Mouse (Mus musculus) midbrain, embryonic 15.5 days (tissue): ENCODE results near the gene Epb41l1. TPM values are rescaled to one million over a fixed set of nuclear protein-coding genes. Genes with fewer than 3 reads are reported as not detected.
"Not testable (repeated sequence)": the region's sequence is repeated elsewhere in the genome, so short reads cannot be mapped to it uniquely, and the experiment has no call there.

Experiments used
- ATAC-seq: fragments of 200-750 bp; cut with Nextera tagmentation; replicated peaks from 2 replicates; pipeline ENCODE4 v1.8.0; 2017; ENCODE audit warnings: moderate TSS enrichment
- H3K27ac ChIP-seq: fragments of 300-500 bp; sonication (generic); 2 replicates; pipeline ENCODE4 v1.5.1; 2015; ENCODE audit warnings: mild to moderate bottlenecking, inconsistent platforms
- H3K27me3 ChIP-seq: fragments of 300-500 bp; sonication (generic); replicated peaks from 2 replicates; pipeline ENCODE4 v1.6.1; 2015; ENCODE audit warnings: inconsistent platforms
- H3K36me3 ChIP-seq: fragments of 300-500 bp; sonication (generic); replicated peaks from 2 replicates; pipeline ENCODE4 v1.6.1; 2015; ENCODE audit warnings: inconsistent platforms
- H3K4me1 ChIP-seq: fragments of 300-500 bp; sonication (generic); 2 replicates; pipeline ENCODE4 v1.6.1; 2015; ENCODE audit warnings: inconsistent platforms
- H3K4me2 ChIP-seq: fragments of 300-500 bp; sonication (generic); 2 replicates; pipeline ENCODE4 v1.6.1; 2015; ENCODE audit warnings: inconsistent platforms, mild to moderate bottlenecking, moderate library complexity
- H3K4me3 ChIP-seq: fragments of 300-500 bp; sonication (generic); 2 replicates; pipeline ENCODE4 v1.5.1; 2015; ENCODE audit warnings: mild to moderate bottlenecking, inconsistent platforms
- H3K9ac ChIP-seq: fragments of 300-500 bp; sonication (generic); 2 replicates; pipeline ENCODE4 v1.6.1; 2015; ENCODE audit warnings: mild to moderate bottlenecking, inconsistent platforms
- H3K9me3 ChIP-seq: fragments of 300-500 bp; sonication (generic); 2 replicates; pipeline ENCODE4 v1.6.1; 2016; ENCODE audit warnings: inconsistent platforms
- WGBS: fragments of 180-500 bp; shearing (Covaris S2); methylation state at CpG from one replicate; pipeline ENCODE4 v1.1.7; 2015; ENCODE audit warnings: mixed read lengths; 5-methylcytosine and 5-hydroxymethylcytosine counted together
- polyA plus RNA-seq: library from polyadenylated mRNA; unstranded; fragments of >200 nt; fragmentation: Nextera tagmentation; extraction: Ambion mirVana; gene quantifications from 2 replicates; pipeline ENCODE4 v1.2.1, GENCODE M21; 2015

Gene Epb41l1
- polyA plus RNA-seq, 1 experiment from 2014 or later: 19.6 TPM

DNA sequence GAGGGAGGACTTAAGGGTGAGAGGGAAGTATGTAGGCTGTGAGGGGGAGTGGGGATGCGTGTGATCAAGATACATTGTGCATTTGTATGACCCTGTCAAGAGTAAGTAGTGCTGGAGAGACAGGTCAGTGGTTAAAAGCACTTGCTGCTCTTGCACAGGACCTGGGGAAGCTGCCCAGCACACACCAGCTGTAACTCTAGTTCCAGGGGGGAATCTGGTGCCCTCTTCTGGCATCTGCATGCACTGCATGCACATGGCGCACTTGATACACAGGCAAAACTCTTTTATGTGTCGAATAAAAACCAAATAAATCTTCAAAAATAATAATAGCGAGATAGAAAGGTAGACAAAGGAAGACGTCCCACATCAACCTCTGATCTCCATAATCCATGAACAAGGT lies 77.2 kb downstream of the Epb41l1 start:
- Histone ChIP-seq H3K27me3 (no peaks in the 10 kb centered on the region), H3K9me3 (no peaks in the 10 kb centered on the region), H3K27ac (no peak overlapping the region), H3K36me3 (peaks cover 46% of the 10 kb centered on the region), H3K4me3 (no peak overlapping the region), H3K9ac (no peak overlapping the region), H3K4me1 (peaks cover 18% of the 10 kb centered on the region), H3K4me2 (no peak overlapping the region)
- WGBS: 55% methylated on average over 5 of the region's 5 CpGs
- no peak for ATAC-seq

DNA sequence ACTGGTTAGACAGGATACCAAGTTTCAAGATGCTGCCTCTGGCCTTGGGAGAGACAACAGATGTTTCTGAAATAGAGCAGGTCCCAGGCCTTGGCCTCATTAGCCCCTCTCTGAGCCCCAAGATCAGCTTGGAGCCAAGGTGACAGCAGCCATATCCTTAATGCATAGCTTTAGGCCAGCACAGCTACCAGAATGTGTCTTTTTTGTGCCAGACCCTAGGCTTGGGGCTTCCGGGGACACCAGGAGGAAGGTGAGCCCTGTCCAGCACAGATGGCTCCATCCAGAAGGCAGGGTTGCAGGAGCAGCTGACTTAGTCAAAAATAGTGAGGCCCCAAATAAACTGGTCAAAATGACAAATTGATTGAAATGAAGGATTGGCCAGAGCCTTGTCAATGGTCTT lies 80.3 kb downstream of the Epb41l1 start:
- no peak for ATAC-seq
- H3K9ac ChIP-seq: no peak overlapping the region
- no peaks in the 10 kb centered on the region for H3K27me3 ChIP-seq
- no peaks in the 10 kb centered on the region for H3K9me3 ChIP-seq
- H3K4me3 ChIP-seq: no peak overlapping the region
- H3K27ac ChIP-seq: no peak overlapping the region
- peaks cover 52% of the 10 kb centered on the region for H3K36me3 ChIP-seq
- peaks cover 4% of the 10 kb centered on the region; the same call in 1 of the 2 replicates for H3K4me1 ChIP-seq
- H3K4me2 ChIP-seq: no peak overlapping the region
- 97% methylated on average over 1 of the region's 1 CpGs for WGBS

DNA sequence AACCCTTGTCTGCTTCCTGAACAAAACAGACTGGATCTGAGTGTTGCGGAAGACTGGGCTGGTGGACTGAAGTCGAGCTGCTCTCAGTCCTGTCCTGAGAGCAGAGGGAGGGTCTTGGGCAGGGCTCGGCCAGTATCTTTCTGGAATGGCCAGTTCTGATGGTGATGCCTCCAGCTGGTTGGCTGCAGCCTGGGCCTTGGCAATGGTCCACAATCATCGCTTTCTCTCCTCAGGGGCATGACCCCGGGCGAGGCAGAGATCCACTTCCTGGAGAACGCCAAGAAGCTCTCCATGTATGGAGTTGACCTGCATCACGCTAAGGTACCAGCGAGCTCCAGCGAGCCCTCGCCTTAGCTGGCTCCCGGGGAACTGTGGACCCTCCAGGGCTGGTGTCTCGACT lies 84.8 kb downstream of the Epb41l1 start:
- ATAC-seq: no peak
- Histone ChIP-seq H3K4me2 (no peak overlapping the region), H3K9me3 (no peaks in the 10 kb centered on the region), H3K4me3 (no peak overlapping the region), H3K27me3 (no peaks in the 10 kb centered on the region), H3K4me1 (no peaks in the 10 kb centered on the region), H3K27ac (no peak overlapping the region), H3K9ac (no peak overlapping the region), H3K36me3 (peaks cover 65% of the 10 kb centered on the region)
- 91% methylated on average over 13 of the region's 13 CpGs for WGBS

DNA sequence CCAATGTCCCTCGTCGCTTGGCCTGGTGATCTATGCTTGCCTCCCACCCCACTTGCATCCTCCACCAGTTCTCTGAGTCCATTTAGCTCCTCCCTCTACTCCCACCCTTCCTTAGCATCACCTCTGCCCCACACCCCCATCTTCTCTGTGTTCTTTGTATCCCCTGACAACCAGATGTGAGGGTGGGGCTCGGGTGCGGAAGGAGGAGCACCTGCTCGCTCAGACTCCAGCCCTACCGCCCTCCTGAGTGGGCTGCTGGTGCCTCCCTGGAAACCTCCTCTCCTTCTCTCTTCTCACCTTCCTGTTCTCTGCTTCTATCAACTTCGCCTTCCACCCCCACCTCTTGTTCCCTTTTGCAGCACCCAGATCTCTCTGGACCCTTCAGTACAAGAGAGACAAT lies 91.3 kb downstream of the Epb41l1 start:
- Histone ChIP-seq H3K4me2 (no peak overlapping the region), H3K4me1 (no peaks in the 10 kb centered on the region), H3K9ac (no peak overlapping the region), H3K27ac (no peak overlapping the region), H3K9me3 (no peaks in the 10 kb centered on the region), H3K4me3 (no peak overlapping the region), H3K27me3 (no peaks in the 10 kb centered on the region), H3K36me3 (peaks cover 48% of the 10 kb centered on the region; the same call in 1 of the 2 replicates)
- 74% methylated on average over 7 of the region's 7 CpGs for WGBS
- ATAC-seq: no peak

DNA sequence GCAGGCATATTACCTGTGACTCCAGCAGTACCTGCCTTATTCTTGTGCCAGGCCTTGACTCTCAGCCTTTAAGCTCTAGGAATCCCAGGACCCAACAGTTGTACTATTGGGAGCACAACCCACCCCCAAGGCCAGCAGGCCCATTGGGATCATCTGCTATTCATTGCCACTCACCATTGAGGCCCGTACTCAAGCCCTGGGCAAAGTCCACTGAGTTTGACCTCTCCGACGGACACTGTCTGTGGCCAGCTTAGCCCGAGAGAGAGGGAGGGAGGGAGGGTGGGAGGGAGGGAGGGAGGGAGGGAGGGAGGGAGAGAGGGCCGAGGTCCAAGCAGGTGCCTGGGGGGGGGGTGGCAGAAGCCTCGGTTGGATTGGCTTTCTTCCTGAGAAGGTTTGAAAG lies 91.9 kb downstream of the Epb41l1 start:
- Histone ChIP-seq H3K27ac (no peak overlapping the region), H3K4me3 (no peak overlapping the region), H3K36me3 (peaks cover 47% of the 10 kb centered on the region; the same call in 1 of the 2 replicates), H3K9ac (no peak overlapping the region), H3K27me3 (no peaks in the 10 kb centered on the region), H3K4me1 (no peaks in the 10 kb centered on the region), H3K9me3 (no peaks in the 10 kb centered on the region), H3K4me2 (no peak overlapping the region)
- ATAC-seq: no peak
- 55% methylated on average over 5 of the region's 6 CpGs for WGBS

DNA sequence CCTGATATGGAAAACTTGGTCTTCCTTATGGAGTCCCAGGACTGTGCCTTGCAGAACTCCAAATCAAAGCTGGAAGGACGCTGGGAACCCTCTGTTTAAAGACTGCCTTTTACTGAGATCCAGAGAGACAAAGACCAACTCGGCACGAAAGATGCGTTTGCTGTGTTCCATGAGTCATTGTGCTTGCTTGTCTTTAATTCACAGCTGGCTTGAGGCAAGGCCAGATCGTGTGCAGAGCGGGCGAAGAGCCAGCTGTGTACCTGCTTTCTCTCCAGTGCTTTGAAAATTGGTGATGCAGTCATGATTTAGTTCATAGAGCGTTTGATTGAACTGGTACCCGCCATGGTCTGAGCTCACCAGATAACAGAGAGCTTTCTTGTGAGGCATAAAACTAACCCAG lies 94.4 kb downstream of the Epb41l1 start:
- Histone ChIP-seq H3K4me1 (no peaks in the 10 kb centered on the region), H3K4me3 (no peak overlapping the region), H3K4me2 (no peak overlapping the region), H3K9ac (no peak overlapping the region), H3K36me3 (peaks cover 31% of the 10 kb centered on the region; the same call in 1 of the 2 replicates), H3K27ac (no peak overlapping the region), H3K27me3 (no peaks in the 10 kb centered on the region), H3K9me3 (no peaks in the 10 kb centered on the region)
- no peak for ATAC-seq
- 80% methylated on average over 9 of the region's 9 CpGs for WGBS

DNA sequence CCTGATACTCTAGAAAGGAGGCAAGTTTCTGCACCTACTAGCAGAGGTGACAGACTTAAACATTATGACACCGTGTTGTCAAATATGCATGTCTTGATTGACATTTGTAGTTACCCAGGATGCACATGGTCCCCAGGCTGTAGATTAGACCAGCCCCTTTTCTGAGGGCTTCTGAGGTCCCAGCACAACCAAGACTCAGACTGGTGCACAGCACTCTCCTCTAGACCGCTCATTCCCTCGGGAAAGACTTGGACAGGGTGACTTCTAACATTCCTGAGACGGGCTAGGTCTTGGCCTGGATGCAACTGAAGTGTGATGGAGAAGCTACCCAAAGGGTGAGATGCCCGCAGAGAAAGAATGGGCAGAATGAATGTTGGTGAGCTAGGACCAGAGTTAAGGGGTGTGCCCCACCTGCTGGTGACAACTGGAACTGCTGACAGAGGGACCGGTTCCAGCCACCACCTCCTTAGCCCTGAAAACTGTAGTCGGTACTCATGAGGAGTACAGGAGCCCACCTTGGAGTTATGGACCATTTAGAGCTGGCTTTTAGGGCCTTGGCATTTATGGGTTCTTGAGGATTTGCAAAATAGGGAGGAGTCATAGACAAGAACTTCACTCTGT lies 95.0 kb downstream of the Epb41l1 start:
- no peaks in the 10 kb centered on the region for H3K9me3 ChIP-seq
- WGBS: 26% methylated on average over 7 of the region's 7 CpGs
- no peak overlapping the region for H3K9ac ChIP-seq
- H3K4me3 ChIP-seq: no peak overlapping the region
- H3K36me3 ChIP-seq: peaks cover 29% of the 10 kb centered on the region
- H3K27ac ChIP-seq: no peak overlapping the region
- no peaks in the 10 kb centered on the region for H3K27me3 ChIP-seq
- H3K4me2 ChIP-seq: no peak overlapping the region
- peak; percentile 62 for ATAC-seq
- no peaks in the 10 kb centered on the region for H3K4me1 ChIP-seq

DNA sequence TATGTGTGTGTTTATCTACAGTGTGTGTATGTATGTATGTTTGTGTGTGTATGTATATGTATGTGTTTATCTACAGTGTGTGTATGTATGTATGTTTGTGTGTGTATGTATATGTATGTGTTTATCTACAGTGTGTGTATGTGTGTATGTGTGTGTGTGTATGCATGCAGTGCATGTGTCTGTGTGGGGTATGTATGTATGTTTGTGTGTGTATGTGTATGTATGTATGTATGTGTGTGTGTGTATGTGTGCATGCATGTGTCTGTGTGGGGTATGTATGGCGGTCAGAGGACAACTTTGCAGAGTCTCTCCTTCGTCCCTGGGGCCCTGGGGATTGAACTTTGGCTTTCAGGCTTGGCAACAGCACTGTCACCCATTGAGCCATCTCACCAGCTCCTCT lies 96.0 kb downstream of the Epb41l1 start:
- peaks cover 29% of the 10 kb centered on the region for H3K36me3 ChIP-seq
- not testable (repeated sequence) for H3K27me3 ChIP-seq, H3K9me3 ChIP-seq, H3K27ac ChIP-seq, H3K4me2 ChIP-seq, H3K4me3 ChIP-seq, H3K9ac ChIP-seq, H3K4me1 ChIP-seq
- ATAC-seq: peak; percentile 90
- WGBS: 84% methylated on average over 2 of the region's 2 CpGs

DNA sequence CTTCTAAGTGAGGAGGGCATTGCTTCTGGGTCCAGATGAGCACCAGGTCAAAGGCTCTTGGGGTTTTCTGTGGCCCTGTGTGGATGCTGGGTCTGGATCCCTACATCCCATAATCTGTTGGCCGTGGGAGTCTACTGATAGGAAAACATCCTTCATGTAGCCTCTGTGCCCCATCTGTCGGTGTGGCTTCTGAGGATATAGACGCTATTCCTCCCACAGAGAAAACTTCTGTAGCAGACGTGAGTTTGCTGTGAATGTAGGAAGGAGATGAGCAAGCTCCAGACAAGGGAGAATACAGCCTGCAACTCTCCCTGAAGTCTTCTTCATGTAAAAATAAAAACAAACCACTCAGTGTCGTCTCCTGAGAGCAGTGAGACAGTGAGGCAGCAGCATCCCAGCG lies 97.6 kb downstream of the Epb41l1 start:
- Histone ChIP-seq H3K9me3 (no peaks in the 10 kb centered on the region), H3K4me3 (no peak overlapping the region), H3K4me2 (no peak overlapping the region), H3K9ac (no peak overlapping the region), H3K27ac (no peak overlapping the region), H3K27me3 (no peaks in the 10 kb centered on the region), H3K36me3 (peaks cover 32% of the 10 kb centered on the region), H3K4me1 (no peaks in the 10 kb centered on the region)
- WGBS: 85% methylated on average over 6 of the region's 6 CpGs
- ATAC-seq: no peak

DNA sequence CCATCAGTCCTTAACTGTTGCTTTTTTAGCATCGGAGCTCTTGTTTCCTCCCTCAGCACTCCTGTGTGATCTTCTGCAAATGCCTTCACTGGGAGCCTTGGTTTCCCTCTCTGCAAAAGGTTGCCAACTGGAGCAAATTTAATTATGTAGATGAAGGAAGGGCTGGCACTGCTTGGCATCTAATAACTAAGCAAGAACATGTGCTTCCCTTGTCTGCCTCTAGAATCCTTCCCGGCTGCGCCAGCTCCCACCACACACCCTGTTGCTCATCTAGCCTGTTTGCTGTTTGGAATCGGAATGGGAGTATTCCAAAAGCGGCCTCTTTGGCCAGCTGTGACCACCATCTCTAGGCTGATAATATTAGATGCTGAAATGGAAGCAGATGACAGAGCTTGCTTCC lies 98.9 kb downstream of the Epb41l1 start:
- Histone ChIP-seq H3K4me1 (no peaks in the 10 kb centered on the region), H3K9me3 (no peaks in the 10 kb centered on the region), H3K4me2 (no peak overlapping the region), H3K4me3 (no peak overlapping the region), H3K27me3 (no peaks in the 10 kb centered on the region), H3K9ac (no peak overlapping the region), H3K27ac (no peak overlapping the region), H3K36me3 (peaks cover 29% of the 10 kb centered on the region)
- ATAC-seq: no peak
- 90% methylated on average over 5 of the region's 5 CpGs for WGBS

DNA sequence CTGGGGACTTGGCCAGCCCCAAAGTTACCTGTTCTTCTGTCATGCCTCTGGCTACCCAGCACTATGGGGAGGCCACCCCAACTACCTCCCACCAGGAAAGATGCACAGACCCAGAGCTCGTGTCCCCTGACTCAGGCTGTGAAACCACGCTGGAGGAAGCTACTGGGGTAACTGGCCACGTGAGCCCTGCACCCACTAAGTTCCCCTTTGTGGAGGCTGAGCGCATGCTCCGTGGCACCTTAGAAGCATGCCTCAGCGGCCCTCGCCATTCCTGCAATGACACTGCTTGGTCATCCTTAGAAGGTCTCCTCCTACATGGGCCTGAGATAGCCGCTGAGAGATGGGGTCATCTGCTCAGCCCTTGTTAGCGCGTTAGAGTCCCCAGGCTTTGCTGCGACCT lies 102.3 kb downstream of the Epb41l1 start:
- no peak overlapping the region for H3K27ac ChIP-seq
- WGBS: 91% methylated on average over 11 of the region's 11 CpGs
- H3K9ac ChIP-seq: no peak overlapping the region
- no peak for ATAC-seq
- no peak overlapping the region for H3K4me3 ChIP-seq
- H3K27me3 ChIP-seq: no peaks in the 10 kb centered on the region
- peaks cover 26% of the 10 kb centered on the region for H3K36me3 ChIP-seq
- no peaks in the 10 kb centered on the region for H3K9me3 ChIP-seq
- H3K4me1 ChIP-seq: no peaks in the 10 kb centered on the region
- H3K4me2 ChIP-seq: no peak overlapping the region

DNA sequence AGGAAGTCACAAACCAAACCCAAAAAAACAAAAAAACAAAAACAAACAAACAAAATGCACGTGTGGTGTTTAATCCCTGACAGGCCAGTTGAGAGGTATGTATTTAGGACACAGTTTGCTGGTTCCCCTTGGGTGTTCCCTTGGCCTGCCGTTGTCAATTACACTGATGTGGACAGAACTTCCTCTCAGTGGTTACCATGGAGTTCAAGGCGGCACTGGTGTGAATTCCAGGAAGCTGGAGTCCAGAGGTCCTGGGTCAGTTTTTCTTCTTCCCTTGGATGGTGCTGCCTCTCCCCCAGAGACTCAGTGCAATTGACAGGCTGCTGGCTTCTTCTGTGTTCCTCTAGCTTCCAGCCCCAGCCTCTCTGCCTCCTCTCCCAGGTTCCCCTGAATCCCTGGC lies 103.4 kb downstream of the Epb41l1 start:
- no peak for ATAC-seq
- H3K4me3 ChIP-seq: no peak overlapping the region
- 30% methylated on average over 3 of the region's 3 CpGs for WGBS
- H3K4me1 ChIP-seq: no peaks in the 10 kb centered on the region
- no peak overlapping the region for H3K4me2 ChIP-seq
- no peaks in the 10 kb centered on the region for H3K27me3 ChIP-seq
- no peak overlapping the region for H3K9ac ChIP-seq
- H3K9me3 ChIP-seq: no peaks in the 10 kb centered on the region
- peaks cover 26% of the 10 kb centered on the region for H3K36me3 ChIP-seq
- H3K27ac ChIP-seq: no peak overlapping the region

DNA sequence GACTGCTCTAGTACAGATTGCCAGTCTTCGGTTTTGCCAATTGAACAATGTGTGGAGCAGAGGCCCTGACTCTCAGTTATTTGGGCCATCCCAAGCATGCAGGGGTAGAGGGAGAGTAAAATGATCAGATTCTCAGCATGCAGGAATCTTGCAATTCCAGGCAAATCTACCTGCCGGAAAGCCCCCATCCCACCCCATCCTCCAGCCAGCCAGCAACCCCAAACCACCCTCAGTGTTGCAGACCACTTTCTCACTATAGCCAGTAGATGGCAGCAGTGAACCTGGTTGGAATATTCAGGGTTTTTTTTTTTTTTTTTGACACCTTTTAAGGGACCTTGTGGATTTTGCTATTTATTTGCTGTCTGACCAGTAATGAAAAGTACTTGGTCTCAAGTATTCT lies 109.0 kb downstream of the Epb41l1 start:
- Histone ChIP-seq H3K9me3 (no peaks in the 10 kb centered on the region), H3K27ac (no peak overlapping the region), H3K9ac (no peak overlapping the region), H3K4me3 (no peak overlapping the region), H3K4me2 (no peak overlapping the region), H3K27me3 (no peaks in the 10 kb centered on the region), H3K36me3 (peaks cover 17% of the 10 kb centered on the region; the same call in 1 of the 2 replicates), H3K4me1 (no peaks in the 10 kb centered on the region)
- WGBS: 70% methylated on average over 2 of the region's 2 CpGs
- ATAC-seq: no peak
